Mouse (Mus musculus): Measurements from ENCODE around the gene Gm10378.
"Not testable (repeated sequence)": the region's sequence is repeated elsewhere in the genome, so short reads cannot be mapped to it uniquely, and the experiment has no call there.

Gene Gm10378

DNA sequence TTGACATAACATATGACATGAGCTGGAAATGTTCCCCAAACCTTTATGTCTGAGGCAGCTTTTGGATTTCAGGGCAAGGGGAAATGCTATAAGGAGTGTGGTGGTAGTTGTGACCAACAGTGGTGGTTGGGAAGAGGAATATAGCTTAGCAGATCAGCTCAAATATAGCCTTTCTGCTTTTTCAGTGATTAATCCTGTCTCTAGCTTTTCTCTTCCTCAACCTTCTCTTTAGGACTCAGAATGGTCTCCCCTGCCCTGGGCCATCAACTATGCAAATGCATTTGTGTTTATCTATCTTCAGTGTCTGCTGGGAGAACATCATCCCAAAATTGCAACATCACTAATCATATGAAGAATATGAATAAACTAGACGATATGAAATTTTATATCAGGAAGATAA is at the start of gene Gm10378:
Gene Gm10378, plus strand, starts transcription at position 301 of the 400 bp plus-strand sequence.
- in situ Hi-C loops (cut with MboI, MseI) = loop anchor here (10.0 to 25.0 kb wide), 2 partner anchors 661 to 1443 kb away; no protein-coding TSS in a partner anchor

DNA sequence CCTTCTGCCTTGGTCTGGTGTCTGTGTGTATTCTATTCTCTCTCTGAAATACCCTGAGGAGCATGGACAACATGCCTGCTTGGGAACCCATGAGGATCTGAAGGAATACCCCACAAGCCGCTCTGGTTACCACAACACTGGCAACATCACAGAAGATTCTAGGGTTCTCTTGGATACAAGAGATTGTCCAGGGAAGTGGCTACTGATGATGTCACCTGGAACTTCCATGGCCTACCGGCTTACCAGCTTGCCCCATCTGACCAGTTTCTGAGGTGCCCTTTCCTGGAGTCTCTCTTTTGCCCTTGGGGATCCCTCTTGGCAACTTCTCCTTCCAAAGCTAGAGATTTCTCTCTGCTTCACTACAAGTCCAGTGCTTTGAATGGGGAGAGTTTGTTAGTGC is 13.9 kb upstream of the Gm10378 start, which contains the start of gene Gm3633:
Gene Gm3633, minus strand, starts transcription at position 101 of the 400 bp plus-strand sequence.
- in situ Hi-C loops (cut with MboI, MseI) = not testable (repeated sequence)
